Mouse (Mus musculus): ENCODE data around the gene Polr2e. TPM values are rescaled to one million over a fixed set of nuclear protein-coding genes. Genes with fewer than 3 reads are reported as not detected.

Gene Polr2e
- polyA plus RNA-seq, 2 experiments, result 247 to 350 TPM

DNA sequence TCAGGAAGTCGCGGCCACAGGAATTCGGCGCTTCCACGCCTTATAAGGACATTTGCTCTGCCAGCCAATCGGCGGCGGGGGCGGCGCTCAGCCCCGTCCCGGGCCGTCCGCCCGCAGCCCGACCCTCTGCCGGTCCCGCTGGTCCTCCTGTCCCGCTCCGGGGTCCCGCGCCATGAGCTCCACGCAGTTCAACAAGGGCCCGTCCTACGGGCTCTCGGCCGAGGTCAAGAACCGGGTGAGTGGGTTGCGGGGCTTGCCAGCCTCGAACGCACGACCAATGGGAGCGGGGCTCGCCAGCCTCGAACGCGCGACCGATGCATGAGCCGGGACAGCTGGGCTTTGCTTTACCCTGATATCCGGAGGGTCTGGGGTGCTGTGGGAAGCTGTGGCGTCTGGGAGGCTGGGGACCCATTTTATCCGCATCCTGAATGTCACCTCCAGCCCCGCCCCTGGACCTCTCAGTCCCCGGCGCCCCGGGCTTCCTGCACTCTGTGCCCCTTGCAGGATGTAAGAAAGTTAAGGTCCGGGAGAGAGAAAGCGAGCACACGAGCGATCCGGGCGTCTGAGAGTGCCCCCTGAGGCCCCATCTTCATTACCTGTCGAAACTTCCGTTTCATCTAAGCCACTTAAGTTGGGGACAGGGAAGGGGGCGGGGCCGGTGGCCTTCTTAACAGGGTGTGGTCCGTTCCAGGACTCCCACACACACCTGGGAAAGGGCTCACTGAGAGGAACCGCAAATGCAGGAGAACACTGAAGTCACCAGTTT lies 50.9 kb downstream of the Polr2e start, which contains the start of gene Cnn2:
Gene Cnn2 (plus strand): TSS at position 79 of the 766 bp plus-strand sequence.
- Histone ChIP-seq H3K36me3 (ENCODE audit: control insufficient read depth, insufficient read depth, low read length) (peaks cover 30% of the 10 kb centered on the region), H3K4me2 (replicated peaks; ENCODE audit: low read depth, low read length, severe bottlenecking) (peak within 1 kb of the TSS; percentile 72), H3K4me3 (replicated peaks; ENCODE audit: low read length) (peak within 1 kb of the TSS; percentile 73), H3K4me1 (ENCODE audit: control insufficient read depth, insufficient read depth, low read length) (peaks cover 32% of the 10 kb centered on the region), H3K27ac (replicated peaks; ENCODE audit: low read depth, low read length) (peak within 1 kb of the TSS; percentile 67), H3K9ac (ENCODE audit: low read depth, low read length, severe bottlenecking) (peak within 1 kb of the TSS; percentile 80), H3K27me3 (ENCODE audit: control insufficient read depth, insufficient read depth, low read length) (no peaks in the 10 kb centered on the region), H3K9me3 (ENCODE audit: control insufficient read depth, low read length) (no peaks in the 10 kb centered on the region)
- ATAC-seq (ENCODE audit: low FRiP score, low read depth) (no peak), DNase-seq (ENCODE audit: low spot score) (peak; percentile 84)
- no peak for TF ChIP-seq POLR2A (IDR thresholded peaks at IDR 0.05; ENCODE audit: borderline replicate concordance, extremely low read depth, insufficient read depth, insufficient read length)
- under 1% methylated on average over 55 of the region's 59 CpGs for WGBS

DNA sequence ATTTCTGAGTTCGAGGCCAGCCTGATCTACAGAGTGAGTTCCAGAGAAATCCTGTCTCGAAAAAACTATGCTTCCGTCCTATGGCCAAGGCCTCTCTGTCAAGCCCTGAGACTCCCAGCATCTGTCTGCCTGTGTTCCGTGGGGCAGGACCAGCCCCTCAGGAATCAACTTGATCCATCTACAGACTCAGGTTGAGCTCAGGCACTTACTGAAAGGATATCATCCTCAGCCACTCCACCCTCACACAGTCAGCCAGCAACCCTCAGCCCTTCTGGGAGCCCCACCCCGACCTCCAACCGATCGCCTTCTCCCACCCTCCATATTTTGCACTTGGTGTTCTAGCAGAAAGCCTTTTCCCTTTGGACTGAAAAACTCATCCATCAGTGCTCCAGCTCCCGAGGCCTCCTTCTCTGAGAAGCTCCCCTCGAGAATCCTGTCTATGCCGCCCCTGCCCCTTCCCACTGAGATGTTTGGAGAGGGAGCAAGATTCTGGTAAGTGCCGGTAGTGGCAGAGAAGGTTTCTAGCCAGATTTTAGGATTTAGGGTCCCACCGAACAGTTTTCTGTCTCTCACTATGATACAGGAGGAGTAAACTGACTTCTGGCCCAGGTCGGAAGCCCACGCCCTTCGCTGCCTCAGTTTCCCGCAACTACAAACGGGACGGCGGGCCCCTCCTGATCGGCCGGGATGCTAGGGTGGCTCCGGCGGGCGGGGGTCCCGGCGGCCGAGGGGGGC lies 51.7 kb downstream of the Polr2e start:
- H3K36me3 ChIP-seq (ENCODE audit: control insufficient read depth, insufficient read depth, low read length), result peaks cover 23% of the 10 kb centered on the region
- 6% methylated on average over 27 of the region's 27 CpGs for WGBS
- H3K27me3 ChIP-seq (ENCODE audit: control insufficient read depth, insufficient read depth, low read length), result no peaks in the 10 kb centered on the region
- H3K9ac ChIP-seq (ENCODE audit: low read depth, low read length, severe bottlenecking), result peak overlapping the region; percentile 80
- peak overlapping the region; percentile 73 for H3K4me3 ChIP-seq (replicated peaks; ENCODE audit: low read length)
- peak overlapping the region; percentile 72 for H3K4me2 ChIP-seq (replicated peaks; ENCODE audit: low read depth, low read length, severe bottlenecking)
- peaks cover 38% of the 10 kb centered on the region for H3K4me1 ChIP-seq (ENCODE audit: control insufficient read depth, insufficient read depth, low read length)
- ATAC-seq (ENCODE audit: low FRiP score, low read depth) (no peak), DNase-seq (ENCODE audit: low spot score) (no peak)
- H3K9me3 ChIP-seq (ENCODE audit: control insufficient read depth, low read length), result no peaks in the 10 kb centered on the region
- peak overlapping the region; percentile 67 for H3K27ac ChIP-seq (replicated peaks; ENCODE audit: low read depth, low read length)
- TF ChIP-seq POLR2A (IDR thresholded peaks at IDR 0.05; ENCODE audit: borderline replicate concordance, extremely low read depth, insufficient read depth, insufficient read length), result 0 out of 2 replicates have a peak, but pooled peaks have one; percentile 54

DNA sequence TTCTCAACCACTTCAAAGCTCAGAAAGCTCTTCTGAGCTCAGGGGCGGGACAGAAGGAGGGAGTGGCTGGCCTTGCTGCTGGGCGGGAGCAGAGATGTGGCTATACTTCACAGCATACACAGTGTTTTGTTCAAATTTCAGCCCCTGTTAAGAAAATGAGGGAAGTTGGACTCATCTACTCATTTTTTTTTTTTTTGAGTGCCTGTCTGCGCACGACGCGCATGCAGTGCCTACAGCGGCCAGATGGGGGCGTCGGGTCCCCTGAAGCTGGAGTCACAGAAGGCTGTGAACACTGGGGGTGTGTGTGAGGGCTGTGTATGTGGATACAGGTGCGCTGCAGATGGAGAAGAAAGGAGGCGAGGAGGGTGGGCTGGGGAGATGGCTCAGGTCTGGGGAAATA lies 52.6 kb downstream of the Polr2e start:
- WGBS, result 4% methylated on average over 11 of the region's 11 CpGs
- Histone ChIP-seq H3K9ac (ENCODE audit: low read depth, low read length, severe bottlenecking) (no peak overlapping the region), H3K4me1 (ENCODE audit: control insufficient read depth, insufficient read depth, low read length) (peaks cover 44% of the 10 kb centered on the region), H3K36me3 (ENCODE audit: control insufficient read depth, insufficient read depth, low read length) (peaks cover 14% of the 10 kb centered on the region), H3K4me2 (replicated peaks; ENCODE audit: low read depth, low read length, severe bottlenecking) (peak overlapping the region; percentile 72), H3K4me3 (replicated peaks; ENCODE audit: low read length) (0 out of 2 replicates have a peak overlapping the region, but pooled peaks have one; percentile 5), H3K9me3 (ENCODE audit: control insufficient read depth, low read length) (no peaks in the 10 kb centered on the region), H3K27ac (replicated peaks; ENCODE audit: low read depth, low read length) (peak overlapping the region; percentile 67; the same call in 1 of the 2 replicates), H3K27me3 (ENCODE audit: control insufficient read depth, insufficient read depth, low read length) (no peaks in the 10 kb centered on the region)
- DNase-seq (ENCODE audit: low spot score) (peak; percentile 79), ATAC-seq (ENCODE audit: low FRiP score, low read depth) (no peak)
- no peak for TF ChIP-seq POLR2A (IDR thresholded peaks at IDR 0.05; ENCODE audit: borderline replicate concordance, extremely low read depth, insufficient read depth, insufficient read length)

DNA sequence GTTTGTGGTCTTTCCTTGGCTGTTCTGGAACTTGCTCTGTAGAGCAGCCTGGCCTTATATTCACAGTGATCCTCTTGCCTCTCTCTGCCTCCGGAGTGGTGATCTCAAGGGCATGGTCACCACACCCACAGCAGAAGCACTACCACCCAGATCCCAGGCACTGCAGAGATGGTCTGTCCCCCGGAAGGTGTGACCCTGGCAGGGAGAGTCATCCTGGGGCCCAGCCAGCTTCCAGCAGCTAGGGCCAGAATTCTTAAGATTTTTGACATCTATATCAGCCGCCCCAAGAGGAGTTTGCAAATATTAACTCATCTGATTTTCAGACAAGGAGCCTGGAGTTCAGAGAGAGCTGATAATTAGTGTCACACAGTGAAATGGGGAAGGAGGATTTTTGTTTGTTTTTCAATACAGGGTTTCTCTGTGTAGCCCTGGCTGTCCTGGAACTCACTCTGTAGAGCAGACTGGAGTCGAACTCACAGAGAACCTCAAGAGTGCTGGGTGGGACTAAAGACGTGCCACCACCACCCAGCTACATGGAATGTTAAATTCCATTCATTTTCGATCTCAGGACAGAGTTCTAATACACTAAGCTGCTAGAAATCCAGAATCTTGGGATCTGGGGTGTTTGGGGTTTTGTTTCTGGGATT lies 53.2 kb downstream of the Polr2e start:
- Histone ChIP-seq H3K36me3 (ENCODE audit: control insufficient read depth, insufficient read depth, low read length) (peaks cover 10% of the 10 kb centered on the region), H3K4me1 (ENCODE audit: control insufficient read depth, insufficient read depth, low read length) (peaks cover 44% of the 10 kb centered on the region), H3K27me3 (ENCODE audit: control insufficient read depth, insufficient read depth, low read length) (no peaks in the 10 kb centered on the region), H3K9ac (ENCODE audit: low read depth, low read length, severe bottlenecking) (no peak overlapping the region), H3K27ac (replicated peaks; ENCODE audit: low read depth, low read length) (peak overlapping the region; percentile 96; the same call in 1 of the 2 replicates), H3K9me3 (ENCODE audit: control insufficient read depth, low read length) (no peaks in the 10 kb centered on the region), H3K4me2 (replicated peaks; ENCODE audit: low read depth, low read length, severe bottlenecking) (peak overlapping the region; percentile 85), H3K4me3 (replicated peaks; ENCODE audit: low read length) (peak overlapping the region; percentile 68)
- 40% methylated on average over 6 of the region's 6 CpGs for WGBS
- DNase-seq (ENCODE audit: low spot score), result no peak
- TF ChIP-seq POLR2A (IDR thresholded peaks at IDR 0.05; ENCODE audit: borderline replicate concordance, extremely low read depth, insufficient read depth, insufficient read length), result no peak
- ATAC-seq (ENCODE audit: low FRiP score, low read depth), result no peak

Other genes starting within 250 kb of the Polr2e start
Only the 30 nearest of the 32 such genes appear.
- gene Misp, start 218.8 kb downstream of the Polr2e start, polyA plus RNA-seq (2012; rRNA removed), result 0.41 and 0.50 TPM in 2 replicates
- gene Misp, start 218.8 kb downstream of the Polr2e start, polyA plus RNA-seq (2014; fragmentation: Nextera tagmentation; extraction: Ambion mirVana), result 0.54 and 1.2 TPM in 2 replicates
- gene Ptbp1, start 185.4 kb downstream of the Polr2e start, polyA plus RNA-seq (2012; rRNA removed), result 536 and 644 TPM in 2 replicates
- 262 and 279 TPM in 2 replicates for gene Ptbp1, start 185.4 kb downstream of the Polr2e start, polyA plus RNA-seq (2014; fragmentation: Nextera tagmentation; extraction: Ambion mirVana)
- gene Prtn3, start 165.3 kb downstream of the Polr2e start, polyA plus RNA-seq (2012; rRNA removed), result 10.3 and 17.3 TPM in 2 replicates
- gene Prtn3, start 165.3 kb downstream of the Polr2e start, polyA plus RNA-seq (2014; fragmentation: Nextera tagmentation; extraction: Ambion mirVana), result 5.9 and 8.2 TPM in 2 replicates
- 220 and 326 TPM in 2 replicates for gene Plppr3, start 165.2 kb downstream of the Polr2e start, polyA plus RNA-seq (2012; rRNA removed)
- gene Plppr3, start 165.2 kb downstream of the Polr2e start, polyA plus RNA-seq (2014; fragmentation: Nextera tagmentation; extraction: Ambion mirVana), result 61.5 and 79.7 TPM in 2 replicates
- 0.35 and 1.8 TPM in 2 replicates for gene Elane, start 153.5 kb downstream of the Polr2e start, polyA plus RNA-seq (2012; rRNA removed)
- gene Elane, start 153.5 kb downstream of the Polr2e start, polyA plus RNA-seq (2014; fragmentation: Nextera tagmentation; extraction: Ambion mirVana), result 0.62 and 1.2 TPM in 2 replicates
- gene Cfd, start 148.9 kb downstream of the Polr2e start, polyA plus RNA-seq (2012; rRNA removed), result 1.1 and 2.3 TPM in 2 replicates
- gene Cfd, start 148.9 kb downstream of the Polr2e start, polyA plus RNA-seq (2014; fragmentation: Nextera tagmentation; extraction: Ambion mirVana), result not detected in 2 replicates
- 54.6 and 73.8 TPM in 2 replicates for gene Med16, start 130.9 kb downstream of the Polr2e start, polyA plus RNA-seq (2012; rRNA removed)
- 33.4 and 38.3 TPM in 2 replicates for gene Med16, start 130.9 kb downstream of the Polr2e start, polyA plus RNA-seq (2014; fragmentation: Nextera tagmentation; extraction: Ambion mirVana)
- not detected in 2 replicates for gene Gm26602, start 128.9 kb downstream of the Polr2e start, polyA plus RNA-seq (2012; rRNA removed)
- gene Gm26602, start 128.9 kb downstream of the Polr2e start, polyA plus RNA-seq (2014; fragmentation: Nextera tagmentation; extraction: Ambion mirVana), result 6.6 TPM in 1 of 2 replicates, not detected in the other
- 2.5 and 2.8 TPM in 2 replicates for gene Kiss1r, start 122.8 kb downstream of the Polr2e start, polyA plus RNA-seq (2012; rRNA removed)
- gene Kiss1r, start 122.8 kb downstream of the Polr2e start, polyA plus RNA-seq (2014; fragmentation: Nextera tagmentation; extraction: Ambion mirVana), result 0.17 and 0.26 TPM in 2 replicates
- gene R3hdm4, start 118.6 kb downstream of the Polr2e start, polyA plus RNA-seq (2012; rRNA removed), result 158 and 219 TPM in 2 replicates
- 141 and 152 TPM in 2 replicates for gene R3hdm4, start 118.6 kb downstream of the Polr2e start, polyA plus RNA-seq (2014; fragmentation: Nextera tagmentation; extraction: Ambion mirVana)
- gene Arid3a, start 112.8 kb downstream of the Polr2e start, polyA plus RNA-seq (2012; rRNA removed), result 8.6 and 12.6 TPM in 2 replicates
- 4.8 and 5.0 TPM in 2 replicates for gene Arid3a, start 112.8 kb downstream of the Polr2e start, polyA plus RNA-seq (2014; fragmentation: Nextera tagmentation; extraction: Ambion mirVana)
- 58.7 and 78.5 TPM in 2 replicates for gene Wdr18, start 79.6 kb downstream of the Polr2e start, polyA plus RNA-seq (2012; rRNA removed)
- gene Wdr18, start 79.6 kb downstream of the Polr2e start, polyA plus RNA-seq (2014; fragmentation: Nextera tagmentation; extraction: Ambion mirVana), result 99.8 and 106 TPM in 2 replicates
- gene Grin3b, start 69.1 kb downstream of the Polr2e start, polyA plus RNA-seq (2012; rRNA removed), result 0.72 and 0.76 TPM in 2 replicates
- gene Grin3b, start 69.1 kb downstream of the Polr2e start, polyA plus RNA-seq (2014; fragmentation: Nextera tagmentation; extraction: Ambion mirVana), result 0.23 and 0.55 TPM in 2 replicates
- 260 and 379 TPM in 2 replicates for gene Tmem259, start 55.5 kb downstream of the Polr2e start, polyA plus RNA-seq (2012; rRNA removed)
- gene Tmem259, start 55.5 kb downstream of the Polr2e start, polyA plus RNA-seq (2014; fragmentation: Nextera tagmentation; extraction: Ambion mirVana), result 24.5 and 25.2 TPM in 2 replicates
- 133 and 173 TPM in 2 replicates for gene Cnn2, start 51.2 kb downstream of the Polr2e start, polyA plus RNA-seq (2012; rRNA removed)
- gene Cnn2, start 51.2 kb downstream of the Polr2e start, polyA plus RNA-seq (2014; fragmentation: Nextera tagmentation; extraction: Ambion mirVana), result 273 and 290 TPM in 2 replicates
- gene Abca7, start 43.3 kb downstream of the Polr2e start, polyA plus RNA-seq (2012; rRNA removed), result 6.2 and 8.0 TPM in 2 replicates
- 2.2 and 2.4 TPM in 2 replicates for gene Abca7, start 43.3 kb downstream of the Polr2e start, polyA plus RNA-seq (2014; fragmentation: Nextera tagmentation; extraction: Ambion mirVana)
- gene Arhgap45, start 23.1 kb downstream of the Polr2e start, polyA plus RNA-seq (2012; rRNA removed), result 12.8 and 14.4 TPM in 2 replicates
- 3.4 and 5.7 TPM in 2 replicates for gene Arhgap45, start 23.1 kb downstream of the Polr2e start, polyA plus RNA-seq (2014; fragmentation: Nextera tagmentation; extraction: Ambion mirVana)
- gene Gpx4, start 7.4 kb upstream of the Polr2e start, polyA plus RNA-seq (2012; rRNA removed), result 372 and 379 TPM in 2 replicates
- 466 and 493 TPM in 2 replicates for gene Gpx4, start 7.4 kb upstream of the Polr2e start, polyA plus RNA-seq (2014; fragmentation: Nextera tagmentation; extraction: Ambion mirVana)
- 24.9 and 29.5 TPM in 2 replicates for gene Sbno2, start 65.8 kb upstream of the Polr2e start, polyA plus RNA-seq (2012; rRNA removed)
- 15.3 and 16.8 TPM in 2 replicates for gene Sbno2, start 65.8 kb upstream of the Polr2e start, polyA plus RNA-seq (2014; fragmentation: Nextera tagmentation; extraction: Ambion mirVana)
- gene Stk11, start 76.0 kb upstream of the Polr2e start, polyA plus RNA-seq (2012; rRNA removed), result 133 and 147 TPM in 2 replicates
- gene Stk11, start 76.0 kb upstream of the Polr2e start, polyA plus RNA-seq (2014; fragmentation: Nextera tagmentation; extraction: Ambion mirVana), result 30.1 and 32.4 TPM in 2 replicates
- gene Atp5d, start 98.8 kb upstream of the Polr2e start, polyA plus RNA-seq (2012; rRNA removed), result 449 and 577 TPM in 2 replicates
- 477 TPM in 2 replicates for gene Atp5d, start 98.8 kb upstream of the Polr2e start, polyA plus RNA-seq (2014; fragmentation: Nextera tagmentation; extraction: Ambion mirVana)
- gene Cbarp, start 101.0 kb upstream of the Polr2e start, polyA plus RNA-seq (2012; rRNA removed), result 28.9 and 36.0 TPM in 2 replicates
- 7.5 and 9.3 TPM in 2 replicates for gene Cbarp, start 101.0 kb upstream of the Polr2e start, polyA plus RNA-seq (2014; fragmentation: Nextera tagmentation; extraction: Ambion mirVana)
- 108 and 161 TPM in 2 replicates for gene Midn, start 108.5 kb upstream of the Polr2e start, polyA plus RNA-seq (2012; rRNA removed)
- 33.4 and 39.6 TPM in 2 replicates for gene Midn, start 108.5 kb upstream of the Polr2e start, polyA plus RNA-seq (2014; fragmentation: Nextera tagmentation; extraction: Ambion mirVana)
- 286 and 289 TPM in 2 replicates for gene Cirbp, start 126.2 kb upstream of the Polr2e start, polyA plus RNA-seq (2012; rRNA removed)
- gene Cirbp, start 126.2 kb upstream of the Polr2e start, polyA plus RNA-seq (2014; fragmentation: Nextera tagmentation; extraction: Ambion mirVana), result 101 and 106 TPM in 2 replicates
- gene 1600002K03Rik, start 133.1 kb upstream of the Polr2e start, polyA plus RNA-seq (2012; rRNA removed), result 10.9 and 15.5 TPM in 2 replicates
- gene 1600002K03Rik, start 133.1 kb upstream of the Polr2e start, polyA plus RNA-seq (2014; fragmentation: Nextera tagmentation; extraction: Ambion mirVana), result 8.5 and 12.8 TPM in 2 replicates
- 41.7 and 67.7 TPM in 2 replicates for gene Efna2, start 139.7 kb upstream of the Polr2e start, polyA plus RNA-seq (2012; rRNA removed)
- gene Efna2, start 139.7 kb upstream of the Polr2e start, polyA plus RNA-seq (2014; fragmentation: Nextera tagmentation; extraction: Ambion mirVana), result 31.5 and 38.6 TPM in 2 replicates
- gene Mum1, start 186.6 kb upstream of the Polr2e start, polyA plus RNA-seq (2012; rRNA removed), result 91.5 and 93.4 TPM in 2 replicates
- 50.1 and 57.3 TPM in 2 replicates for gene Mum1, start 186.6 kb upstream of the Polr2e start, polyA plus RNA-seq (2014; fragmentation: Nextera tagmentation; extraction: Ambion mirVana)
- 338 and 449 TPM in 2 replicates for gene Ndufs7, start 209.3 kb upstream of the Polr2e start, polyA plus RNA-seq (2012; rRNA removed)
- 349 and 366 TPM in 2 replicates for gene Ndufs7, start 209.3 kb upstream of the Polr2e start, polyA plus RNA-seq (2014; fragmentation: Nextera tagmentation; extraction: Ambion mirVana)
- gene Gamt, start 221.2 kb upstream of the Polr2e start, polyA plus RNA-seq (2012; rRNA removed), result 74.1 and 80.5 TPM in 2 replicates
- gene Gamt, start 221.2 kb upstream of the Polr2e start, polyA plus RNA-seq (2014; fragmentation: Nextera tagmentation; extraction: Ambion mirVana), result 75.7 and 90.8 TPM in 2 replicates
- gene Dazap1, start 221.7 kb upstream of the Polr2e start, polyA plus RNA-seq (2012; rRNA removed), result 243 and 272 TPM in 2 replicates
- gene Dazap1, start 221.7 kb upstream of the Polr2e start, polyA plus RNA-seq (2014; fragmentation: Nextera tagmentation; extraction: Ambion mirVana), result 46.1 and 50.7 TPM in 2 replicates